Mouse (Mus musculus): ENCODE measurements around the gene Sptbn1. TPM values are rescaled to one million over a fixed set of nuclear protein-coding genes. Genes with fewer than 3 reads are reported as not detected.
A peak's percentile ranks its signal among the peaks of the same experiment; 100 is the strongest.

Sptbn1 gene
- total and polyA plus RNA-seq, 2 experiments from 2014 or later, result 150 to 328 TPM

DNA sequence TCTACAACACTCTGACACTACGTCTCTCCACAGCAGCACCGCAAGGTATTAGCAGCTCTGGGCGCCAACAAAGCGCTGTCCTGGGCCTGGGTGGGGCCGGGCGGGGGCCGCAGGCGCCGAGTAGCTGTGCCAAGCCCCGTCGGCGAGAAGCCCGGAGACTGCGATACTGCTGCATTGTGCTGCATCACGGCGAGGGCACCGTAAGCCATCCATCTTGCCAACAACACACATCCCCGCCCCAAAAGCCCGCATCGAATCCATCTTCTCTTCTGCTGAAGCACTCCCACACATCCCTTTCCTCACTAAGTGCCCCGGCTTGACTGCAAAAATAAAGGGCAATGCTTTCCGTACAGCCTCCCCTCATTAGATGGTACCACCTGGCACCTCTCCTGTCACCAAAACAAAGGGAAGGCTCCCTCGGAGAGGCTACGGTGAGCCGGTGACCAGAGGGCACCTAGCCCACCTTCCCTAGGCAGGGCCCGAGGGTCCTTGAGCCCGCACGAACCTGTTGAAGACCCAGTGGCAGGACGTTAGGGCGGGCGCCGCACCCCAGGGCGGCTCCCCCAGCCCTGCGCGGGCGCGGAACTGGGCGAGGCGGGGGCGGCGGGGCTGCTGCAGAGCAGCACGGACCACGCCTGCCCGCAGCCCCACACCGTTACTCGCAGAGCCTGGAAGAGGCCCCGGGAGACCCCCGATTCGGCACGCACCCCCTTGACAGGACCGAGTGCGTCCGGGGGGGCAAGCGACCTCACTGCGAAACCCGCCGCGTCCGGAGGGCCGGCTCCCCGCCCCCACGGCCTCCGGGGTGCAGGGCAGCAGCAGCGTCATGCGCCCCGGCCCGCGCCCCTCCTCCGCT, 711 bp downstream of the Sptbn1 start:
- no peak for TF ChIP-seq CTCF (IDR thresholded peaks at IDR 0.05; ENCODE audit: low read depth)
- ATAC-seq, result peak; percentile 69
- peak overlapping the region; percentile 97 for H3K27ac ChIP-seq (ENCODE audit: low read depth, low read length)
- peak; percentile 82 for DNase-seq
- H3K36me3 ChIP-seq (ENCODE audit: insufficient read depth), result no peaks in the 10 kb centered on the region
- peak overlapping the region; percentile 99 for H3K4me3 ChIP-seq (ENCODE audit: low read depth, low read length)
- peak overlapping the region; percentile 98 for H3K9ac ChIP-seq
- H3K9me3 ChIP-seq (ENCODE audit: low read length), result no peaks in the 10 kb centered on the region
- WGBS, result 3% methylated on average over 64 of the region's 69 CpGs
- peaks cover 8% of the 10 kb centered on the region; the same call in 1 of the 2 replicates for H3K4me1 ChIP-seq (ENCODE audit: insufficient read depth)
- H3K4me2 ChIP-seq (ENCODE audit: low read depth), result peak overlapping the region; percentile 75
- H3K27me3 ChIP-seq (ENCODE audit: insufficient read depth, low read length), result no peaks in the 10 kb centered on the region

- peak overlapping the region; percentile 75 for H3K4me2 ChIP-seq (ENCODE audit: low read depth)
- no peaks in the 10 kb centered on the region for H3K27me3 ChIP-seq (ENCODE audit: insufficient read depth, low read length)
- H3K9ac ChIP-seq, result peak overlapping the region; percentile 98
- peak overlapping the region; percentile 99 for H3K4me3 ChIP-seq (ENCODE audit: low read depth, low read length)
- no peaks in the 10 kb centered on the region for H3K36me3 ChIP-seq (ENCODE audit: insufficient read depth)
- DNase-seq (no peak), ATAC-seq (peak; percentile 7)
- H3K4me1 ChIP-seq (ENCODE audit: insufficient read depth), result peaks cover 8% of the 10 kb centered on the region; the same call in 1 of the 2 replicates
- no peak for TF ChIP-seq CTCF (IDR thresholded peaks at IDR 0.05; ENCODE audit: low read depth)
- H3K9me3 ChIP-seq (ENCODE audit: low read length), result no peaks in the 10 kb centered on the region
- WGBS, result 2% methylated on average over 7 of the region's 7 CpGs
- peak overlapping the region; percentile 97 for H3K27ac ChIP-seq (ENCODE audit: low read depth, low read length)
These were observed 1.3 kb downstream of the Sptbn1 start for GRCm38 (mm10) chr11:30266691-30267035.

DNA sequence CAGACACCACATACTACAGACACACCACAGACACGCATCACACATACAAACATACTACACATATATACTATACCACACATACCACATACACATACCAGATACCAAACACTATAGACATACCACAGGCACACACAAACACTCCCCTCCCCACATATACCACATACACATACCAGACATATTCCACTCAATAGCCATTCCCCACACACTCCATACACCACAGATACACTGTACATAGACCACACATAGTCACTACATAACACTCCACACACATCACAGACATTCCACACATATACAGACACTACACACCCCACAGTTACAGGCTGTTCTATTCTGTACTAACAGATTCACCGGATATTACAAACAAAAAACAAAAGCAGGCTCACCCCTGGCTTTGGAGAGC, 2.3 kb downstream of the Sptbn1 start:
- 73% methylated on average over 2 of the region's 2 CpGs for WGBS
- ATAC-seq (no peak), DNase-seq (no peak)
- Histone ChIP-seq H3K27me3 (ENCODE audit: insufficient read depth, low read length) (no peaks in the 10 kb centered on the region), H3K36me3 (ENCODE audit: insufficient read depth) (no peaks in the 10 kb centered on the region), H3K9me3 (ENCODE audit: low read length) (no peaks in the 10 kb centered on the region), H3K4me1 (ENCODE audit: insufficient read depth) (peaks cover 11% of the 10 kb centered on the region; the same call in 1 of the 2 replicates), H3K27ac (ENCODE audit: low read depth, low read length) (peak overlapping the region; percentile 30; the same call in 1 of the 2 replicates), H3K9ac (peak overlapping the region; percentile 98), H3K4me2 (ENCODE audit: low read depth) (peak overlapping the region; percentile 75), H3K4me3 (ENCODE audit: low read depth, low read length) (peak overlapping the region; percentile 99)
- TF ChIP-seq CTCF (IDR thresholded peaks at IDR 0.05; ENCODE audit: low read depth), result no peak

GRCm38 (mm10) chr11:30263627-30264026, 4.3 kb downstream of the Sptbn1 start:
- H3K4me1 ChIP-seq (ENCODE audit: insufficient read depth), result peaks cover 11% of the 10 kb centered on the region; the same call in 1 of the 2 replicates
- 86% methylated on average over 2 of the region's 2 CpGs for WGBS
- ATAC-seq (no peak), DNase-seq (no peak)
- H3K27ac ChIP-seq (ENCODE audit: low read depth, low read length), result no peak overlapping the region
- H3K9ac ChIP-seq, result no peak overlapping the region
- H3K36me3 ChIP-seq (ENCODE audit: insufficient read depth), result no peaks in the 10 kb centered on the region
- H3K9me3 ChIP-seq (ENCODE audit: low read length), result no peaks in the 10 kb centered on the region
- H3K4me3 ChIP-seq (ENCODE audit: low read depth, low read length), result no peak overlapping the region
- H3K4me2 ChIP-seq (ENCODE audit: low read depth), result 0 out of 2 replicates have a peak overlapping the region, but pooled peaks have one; percentile 13
- no peaks in the 10 kb centered on the region for H3K27me3 ChIP-seq (ENCODE audit: insufficient read depth, low read length)
- TF ChIP-seq CTCF (IDR thresholded peaks at IDR 0.05; ENCODE audit: low read depth), result no peak

- Histone ChIP-seq H3K9ac (no peak overlapping the region), H3K4me3 (ENCODE audit: low read depth, low read length) (no peak overlapping the region), H3K4me1 (ENCODE audit: insufficient read depth) (peaks cover 8% of the 10 kb centered on the region; the same call in 1 of the 2 replicates), H3K36me3 (ENCODE audit: insufficient read depth) (no peaks in the 10 kb centered on the region), H3K27me3 (ENCODE audit: insufficient read depth, low read length) (no peaks in the 10 kb centered on the region), H3K9me3 (ENCODE audit: low read length) (no peaks in the 10 kb centered on the region), H3K27ac (ENCODE audit: low read depth, low read length) (no peak overlapping the region), H3K4me2 (ENCODE audit: low read depth) (no peak overlapping the region)
- 85% methylated on average over 6 of the region's 6 CpGs for WGBS
- DNase-seq, result no peak
- ATAC-seq, result no peak
- no peak for TF ChIP-seq CTCF (IDR thresholded peaks at IDR 0.05; ENCODE audit: low read depth)
These were observed 9.1 kb downstream of the Sptbn1 start for GRCm38 (mm10) chr11:30258739-30259350.

GRCm38 (mm10) chr11:30257812-30258211, 10.2 kb downstream of the Sptbn1 start:
- H3K4me3 ChIP-seq (ENCODE audit: low read depth, low read length), result no peak overlapping the region
- no peak for DNase-seq
- WGBS, result 46% methylated on average over 1 of the region's 1 CpGs
- no peaks in the 10 kb centered on the region for H3K36me3 ChIP-seq (ENCODE audit: insufficient read depth)
- ATAC-seq, result no peak
- no peaks in the 10 kb centered on the region for H3K9me3 ChIP-seq (ENCODE audit: low read length)
- H3K4me1 ChIP-seq (ENCODE audit: insufficient read depth), result peaks cover 8% of the 10 kb centered on the region; the same call in 1 of the 2 replicates
- no peak overlapping the region for H3K9ac ChIP-seq
- H3K27me3 ChIP-seq (ENCODE audit: insufficient read depth, low read length), result no peaks in the 10 kb centered on the region
- H3K4me2 ChIP-seq (ENCODE audit: low read depth), result no peak overlapping the region
- TF ChIP-seq CTCF (IDR thresholded peaks at IDR 0.05; ENCODE audit: low read depth), result no peak
- H3K27ac ChIP-seq (ENCODE audit: low read depth, low read length), result no peak overlapping the region

- Histone ChIP-seq H3K9me3 (ENCODE audit: low read length) (no peaks in the 10 kb centered on the region), H3K4me2 (ENCODE audit: low read depth) (no peak overlapping the region), H3K27me3 (ENCODE audit: insufficient read depth, low read length) (no peaks in the 10 kb centered on the region), H3K27ac (ENCODE audit: low read depth, low read length) (no peak overlapping the region), H3K9ac (no peak overlapping the region), H3K4me1 (ENCODE audit: insufficient read depth) (peaks cover 8% of the 10 kb centered on the region; the same call in 1 of the 2 replicates), H3K4me3 (ENCODE audit: low read depth, low read length) (no peak overlapping the region), H3K36me3 (ENCODE audit: insufficient read depth) (no peaks in the 10 kb centered on the region)
- no peak for ATAC-seq
- TF ChIP-seq CTCF (IDR thresholded peaks at IDR 0.05; ENCODE audit: low read depth), result no peak
- no peak for DNase-seq
These were observed 10.9 kb downstream of the Sptbn1 start for GRCm38 (mm10) chr11:30257085-30257484.

Data from forebrain, postnatal 0 days (tissue).